Mouse (Mus musculus) kidney, adult 2 months (tissue): ENCODE results near the gene Ephx1.

Experiments used
- CTCF ChIP-seq: fragments of 200-500 bp; conservative IDR thresholded peaks from 2 replicates; pipeline ENCODE4 v1.5.1; 2011; ENCODE audit warnings: low read depth, mild to moderate bottlenecking, control low read depth, low read length, moderate library complexity, mixed read lengths; ENCODE audit not compliant: insufficient read depth, insufficient read length
- POLR2A ChIP-seq: fragments of 200-500 bp; IDR thresholded peaks from one replicate; pipeline ENCODE4 v1.6.1; 2011; ENCODE audit warnings: low read depth, low read length, control low read depth

DNA sequence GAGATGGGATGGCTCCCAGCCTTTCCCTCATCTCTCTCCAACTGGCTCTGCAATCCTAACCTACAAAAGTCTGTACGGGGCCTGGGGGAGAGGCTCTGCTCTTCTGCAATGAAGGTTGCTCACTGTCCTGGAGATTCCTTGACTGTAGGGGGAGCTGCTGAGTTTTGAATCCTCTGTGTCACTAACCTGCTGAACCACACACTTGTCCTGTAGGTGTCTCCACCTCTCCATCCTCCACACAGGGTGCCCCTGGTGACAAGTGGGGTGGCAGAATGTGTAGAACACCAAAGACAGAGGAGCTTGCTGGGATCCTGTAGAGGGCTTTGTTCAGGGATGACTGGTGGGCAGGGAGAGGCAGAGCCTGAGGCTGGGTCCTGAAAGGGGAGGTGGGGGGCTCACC, 1.6 kb upstream of the Ephx1 start:
- TF ChIP-seq CTCF: peak; percentile 91
- no peak for TF ChIP-seq POLR2A
